Mouse (Mus musculus): ENCODE data around the gene Lamp1.
A peak's percentile ranks its signal among the peaks of the same experiment; 100 is the strongest.

Lamp1 gene

DNA sequence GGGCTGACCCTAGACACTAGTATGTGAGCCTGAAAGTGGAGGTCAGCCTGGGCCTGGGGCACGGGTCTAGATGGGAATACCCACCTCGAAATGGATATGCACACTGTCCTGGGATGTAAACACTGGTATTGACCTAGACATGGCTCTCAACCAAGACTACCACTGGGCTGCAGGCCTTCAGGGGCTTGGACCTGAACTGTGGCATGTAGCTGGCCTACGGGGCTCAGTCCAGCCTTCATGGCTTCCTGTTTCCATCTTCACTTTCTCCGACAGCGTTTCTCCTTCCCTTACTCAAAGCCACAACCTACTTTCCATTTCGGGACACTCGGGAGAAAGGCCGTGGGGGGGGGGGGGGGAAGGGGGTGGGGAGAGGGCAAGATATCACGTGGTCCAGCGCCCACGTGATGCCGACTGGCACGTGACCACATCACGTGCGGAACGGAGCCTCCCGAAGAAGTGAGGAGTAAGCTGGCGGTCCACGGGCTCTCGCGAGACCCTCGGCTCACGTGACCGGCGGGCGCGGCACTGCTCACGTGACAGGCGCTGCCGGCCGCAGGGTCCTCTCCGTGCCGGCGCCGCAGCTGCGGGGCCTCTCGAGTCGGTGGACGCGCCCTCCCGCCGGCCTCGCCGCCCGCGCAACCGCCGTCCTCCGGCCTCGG is at the start of gene Lamp1:
Lamp1 (plus strand) TSS at position 444 of the 659 bp plus-strand sequence.
- DNase-seq (ENCODE audit: low read depth) = peak; percentile 91

DNA sequence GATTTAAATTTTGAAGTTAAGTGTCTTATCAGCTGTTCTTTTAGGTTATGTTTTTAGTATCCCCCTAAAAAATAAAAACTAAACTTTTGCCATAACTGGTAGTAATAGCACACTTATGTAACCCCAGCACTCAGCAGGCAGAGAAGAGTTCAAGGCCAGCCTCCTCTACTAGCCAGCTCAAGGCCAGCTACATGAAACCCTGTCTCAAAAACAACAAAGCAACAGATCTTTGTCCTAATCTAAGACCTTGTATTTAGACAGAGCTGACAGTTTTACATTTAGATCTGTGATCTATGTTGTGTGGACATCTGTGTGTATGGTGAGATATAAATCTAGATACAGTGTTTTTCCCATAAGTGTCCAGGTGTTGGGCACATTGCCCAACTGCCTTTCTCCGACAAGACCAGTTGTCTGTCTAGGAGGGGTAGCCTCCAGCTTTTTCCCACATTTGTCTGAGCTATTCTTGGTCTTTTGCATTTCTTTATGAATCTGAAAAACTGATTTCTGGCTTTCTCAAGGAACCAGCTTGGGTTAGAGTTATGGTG is 49.5 kb upstream of the Lamp1 start:
- no peak for DNase-seq (ENCODE audit: low read depth)

DNA sequence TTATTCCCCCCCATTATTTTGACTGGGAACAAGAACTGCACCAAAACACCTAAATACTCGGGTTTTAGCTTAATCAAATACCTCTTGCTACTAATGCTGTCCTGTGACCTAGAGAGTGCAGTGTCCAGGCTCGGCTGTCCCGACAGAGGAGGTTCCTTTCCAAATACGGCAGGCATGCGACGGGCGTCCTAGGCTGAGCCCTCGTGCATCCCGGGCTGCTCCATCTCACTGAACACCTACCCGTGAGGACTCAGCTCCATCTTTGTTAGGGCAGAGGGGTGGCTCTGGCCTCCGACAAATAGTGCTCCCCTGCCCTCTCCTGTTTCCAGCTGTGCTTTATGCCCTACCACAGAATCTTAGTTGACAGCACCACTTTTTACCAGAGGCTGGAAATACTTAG is 47.0 kb upstream of the Lamp1 start:
- no peak for DNase-seq (ENCODE audit: low read depth)

DNA sequence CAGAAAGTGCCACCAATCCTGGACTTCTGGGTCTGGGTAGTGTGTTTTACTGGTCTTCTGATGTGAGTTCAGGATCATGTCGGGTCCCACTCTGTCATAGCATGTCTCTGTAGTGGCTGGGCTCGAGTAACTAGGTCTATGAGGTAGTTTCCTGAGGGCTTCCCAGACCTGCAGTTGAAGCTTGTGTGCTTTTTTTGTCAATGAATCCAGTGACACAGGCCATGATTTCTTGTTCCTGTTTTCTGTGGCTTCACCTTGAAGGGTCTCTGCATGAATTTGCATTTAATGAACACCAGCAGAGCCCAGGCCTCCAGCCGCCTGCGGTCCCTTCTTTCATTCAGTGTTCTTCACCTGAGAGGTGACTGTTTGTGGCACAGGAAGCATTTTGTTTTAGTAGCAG is 45.7 kb upstream of the Lamp1 start:
- DNase-seq (ENCODE audit: low read depth) = no peak

DNA sequence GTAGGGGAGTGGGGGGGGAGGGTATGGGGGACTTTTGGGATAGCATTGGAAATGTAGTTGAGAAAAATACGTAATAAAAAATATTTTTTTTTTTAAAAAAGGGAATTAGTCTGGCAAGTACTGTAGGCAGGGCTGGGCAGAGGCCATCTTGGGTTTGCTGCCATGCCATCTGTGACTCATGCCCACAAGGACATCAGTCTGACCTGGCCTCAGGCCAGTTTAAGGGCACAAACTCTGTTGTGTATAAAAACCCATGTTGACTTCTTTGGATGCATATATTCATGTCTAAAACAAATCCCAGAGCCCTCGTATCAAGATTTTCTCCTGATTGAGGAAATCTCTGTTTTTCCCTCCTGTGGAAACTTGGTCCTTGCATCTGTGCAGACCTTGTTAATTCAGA is 41.9 kb upstream of the Lamp1 start:
- no peak for DNase-seq (ENCODE audit: low read depth)

DNA sequence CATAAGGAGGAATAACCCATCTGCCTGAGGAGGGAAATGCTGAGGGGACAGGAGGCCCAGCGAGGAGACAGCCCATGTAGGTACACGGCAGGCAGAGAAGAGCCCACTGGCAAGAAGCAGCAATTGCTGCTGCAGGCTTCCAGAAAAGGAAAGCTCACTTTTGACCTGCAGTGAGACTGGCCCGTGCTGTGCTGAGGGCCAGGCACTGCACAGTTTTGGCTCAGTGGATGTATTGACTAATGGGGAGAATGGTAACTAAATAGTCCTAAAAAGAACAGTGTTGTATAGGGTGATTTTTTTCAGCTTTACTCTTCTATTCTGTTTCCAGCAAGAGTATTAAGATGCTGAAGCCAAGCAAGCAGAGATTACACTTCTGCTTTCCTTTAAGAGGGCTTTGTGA is 40.4 kb upstream of the Lamp1 start:
- DNase-seq (ENCODE audit: low read depth) = no peak

DNA sequence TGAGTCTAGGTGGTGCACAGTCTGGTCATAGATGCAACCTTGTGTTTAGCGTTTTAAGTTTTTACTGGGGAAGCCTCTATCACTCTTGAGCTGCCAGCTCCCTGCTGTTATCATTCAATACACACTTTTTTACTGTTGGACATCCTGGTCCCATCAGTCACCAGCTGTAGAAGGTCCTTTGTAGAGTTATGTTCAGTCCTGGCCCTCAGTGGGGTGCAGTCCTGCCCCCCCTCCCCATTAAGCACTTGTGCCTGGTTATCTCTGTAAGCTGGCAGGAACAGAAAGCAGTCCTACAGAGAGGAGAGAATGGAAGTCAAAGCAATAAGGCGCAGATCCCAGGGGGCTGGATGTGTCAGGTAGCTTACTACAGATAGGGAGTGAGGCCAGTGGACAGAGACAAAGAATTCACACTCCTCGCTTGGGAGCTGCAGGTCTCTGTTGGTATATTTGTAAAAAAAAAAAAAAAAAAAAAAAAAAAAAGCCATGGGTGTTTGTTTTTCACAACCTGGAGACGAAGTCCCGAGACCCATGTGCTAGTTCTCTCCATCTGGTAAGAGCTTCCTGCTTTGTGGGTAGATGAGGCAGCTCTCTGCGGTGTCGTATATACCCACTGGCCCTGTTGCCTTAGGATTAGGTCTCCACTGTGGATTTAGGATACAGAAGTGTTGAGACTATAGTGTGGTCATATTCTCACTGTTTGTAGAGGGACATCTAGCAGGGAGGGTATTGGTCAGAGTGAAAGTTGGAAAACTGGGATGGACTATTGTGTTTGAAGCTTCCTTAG is 37.9 kb upstream of the Lamp1 start:
- no peak for DNase-seq (ENCODE audit: low read depth)

DNA sequence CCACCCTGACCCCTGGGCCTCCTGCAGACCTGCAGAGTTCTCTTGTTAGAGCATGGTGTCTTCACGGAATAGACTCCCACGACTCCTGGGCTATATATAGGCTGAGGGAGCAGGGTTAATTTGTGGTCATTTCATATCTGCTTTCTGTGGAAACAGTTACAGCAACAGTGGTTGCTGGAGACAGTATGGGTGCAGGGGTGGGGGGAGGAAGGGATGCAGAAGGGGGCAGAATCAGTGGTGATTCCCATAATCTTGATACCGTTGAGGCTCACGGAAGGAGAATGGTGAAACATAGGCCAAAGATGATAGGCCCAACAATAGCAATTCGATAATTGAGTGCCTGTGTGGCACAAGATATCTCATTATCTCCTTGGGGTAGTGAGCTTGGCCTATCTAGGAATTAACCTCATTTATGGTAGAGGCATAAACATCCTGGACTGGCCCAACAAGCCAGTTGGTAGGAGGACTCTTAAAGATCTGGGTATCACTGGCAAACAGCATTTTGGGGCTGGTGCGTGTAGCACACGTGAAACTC is 36.0 kb upstream of the Lamp1 start:
- no peak for DNase-seq (ENCODE audit: low read depth)

DNA sequence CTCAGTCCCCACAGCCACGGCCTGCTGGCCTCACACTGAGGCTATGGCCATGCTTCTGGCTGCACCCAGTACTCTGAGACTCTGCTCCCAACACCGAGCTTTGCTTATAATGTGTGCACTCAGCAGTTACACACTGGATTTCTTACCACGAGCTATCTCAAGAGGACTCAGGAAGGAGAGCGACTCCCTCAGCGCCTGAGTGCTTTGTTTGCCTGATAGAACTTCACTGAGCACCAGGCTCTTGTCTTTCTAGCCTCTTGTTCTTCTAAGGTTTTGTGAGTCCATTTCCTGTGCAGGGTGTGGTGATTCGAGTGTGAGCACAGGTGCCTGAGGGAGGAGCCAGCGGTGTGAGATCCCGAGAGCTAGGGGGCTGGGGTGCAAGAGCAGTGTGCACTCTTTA is 34.1 kb upstream of the Lamp1 start:
- no peak for DNase-seq (ENCODE audit: low read depth)

DNA sequence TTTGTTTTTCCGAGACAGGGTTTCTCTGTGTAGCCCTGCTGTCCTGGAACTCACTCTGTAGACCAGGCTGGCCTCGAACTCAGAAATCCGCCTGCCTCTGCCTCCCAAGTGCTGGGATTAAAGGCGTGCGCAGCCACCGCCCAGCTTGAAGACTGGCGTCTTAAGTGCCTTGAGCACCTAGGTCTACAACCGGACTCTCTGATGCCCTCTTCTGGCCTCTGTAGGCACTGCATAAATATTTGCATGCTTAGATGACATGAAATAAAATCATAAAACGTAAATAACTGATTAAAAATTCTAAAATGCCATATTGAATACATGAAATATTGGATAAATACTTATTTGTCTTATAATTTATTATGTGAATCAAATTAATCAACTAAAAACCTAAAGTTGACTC is 26.7 kb upstream of the Lamp1 start:
- peak; percentile 64 for DNase-seq (ENCODE audit: low read depth)

DNA sequence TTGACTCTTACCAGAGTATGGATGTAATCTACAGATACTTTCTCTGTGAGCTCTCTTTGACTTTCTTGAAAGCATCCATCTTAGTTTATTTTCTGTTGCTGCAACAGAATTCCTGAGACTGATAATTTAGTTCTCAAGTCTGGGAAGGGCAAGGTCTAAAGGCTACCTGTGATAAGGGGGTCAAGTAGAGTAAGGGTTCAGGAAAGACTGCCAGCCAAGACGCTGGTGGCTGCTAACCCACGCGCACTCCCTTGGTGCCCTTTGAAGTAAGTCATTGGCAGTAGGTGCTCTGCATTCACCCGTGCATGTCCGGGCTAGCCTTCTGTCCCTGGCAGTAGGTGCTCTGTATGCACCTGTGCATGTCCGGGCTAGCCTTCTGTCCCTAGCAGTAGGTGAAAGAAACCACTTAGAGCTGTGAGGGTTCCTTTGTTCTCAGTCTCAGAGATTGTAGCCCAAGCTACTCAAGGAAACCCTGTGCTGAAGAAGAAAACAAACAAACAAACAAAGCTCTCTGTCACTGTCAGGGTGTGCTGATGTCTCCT is 19.2 kb upstream of the Lamp1 start:
- DNase-seq (ENCODE audit: low read depth) = no peak

DNA sequence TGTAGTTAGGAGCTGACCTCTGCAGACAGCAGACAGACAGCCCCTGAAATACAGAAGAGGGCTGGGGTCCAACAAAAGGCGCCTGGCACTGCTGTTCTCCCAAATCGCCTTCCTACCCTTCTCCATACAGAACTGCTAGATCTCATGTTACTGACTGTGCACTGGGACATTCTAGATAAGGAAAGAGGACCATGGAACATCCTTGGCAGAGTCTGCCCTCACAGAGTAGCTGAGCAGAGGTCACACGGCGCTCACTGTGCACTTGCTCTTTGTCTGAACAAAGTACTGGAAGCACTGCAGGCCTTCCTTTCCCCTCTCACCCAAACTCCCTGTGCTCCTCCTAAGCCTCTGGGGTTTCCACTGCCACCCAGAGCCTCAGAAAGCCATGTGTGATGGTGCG is 17.3 kb upstream of the Lamp1 start:
- no peak for DNase-seq (ENCODE audit: low read depth)

DNA sequence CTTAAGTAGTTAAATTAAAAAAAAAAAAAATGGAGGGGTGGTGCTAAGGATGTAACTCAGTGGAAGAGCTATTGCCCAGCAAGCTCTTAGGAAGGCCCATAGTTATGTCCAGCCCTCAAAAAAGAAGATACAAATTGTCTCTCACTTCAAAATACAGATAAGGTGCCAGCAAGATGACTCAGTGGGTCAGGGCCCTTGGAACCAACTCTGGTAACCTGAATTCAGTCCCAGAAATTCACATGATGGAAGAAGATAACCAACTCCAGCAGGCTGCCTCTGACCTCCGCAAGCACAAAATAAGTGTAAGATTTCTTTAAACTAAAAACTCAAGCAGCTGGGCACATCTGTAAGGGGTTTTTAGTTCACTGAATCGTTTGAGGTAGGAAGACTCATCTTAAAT is 10.5 kb upstream of the Lamp1 start:
- DNase-seq (ENCODE audit: low read depth) = no peak

DNA sequence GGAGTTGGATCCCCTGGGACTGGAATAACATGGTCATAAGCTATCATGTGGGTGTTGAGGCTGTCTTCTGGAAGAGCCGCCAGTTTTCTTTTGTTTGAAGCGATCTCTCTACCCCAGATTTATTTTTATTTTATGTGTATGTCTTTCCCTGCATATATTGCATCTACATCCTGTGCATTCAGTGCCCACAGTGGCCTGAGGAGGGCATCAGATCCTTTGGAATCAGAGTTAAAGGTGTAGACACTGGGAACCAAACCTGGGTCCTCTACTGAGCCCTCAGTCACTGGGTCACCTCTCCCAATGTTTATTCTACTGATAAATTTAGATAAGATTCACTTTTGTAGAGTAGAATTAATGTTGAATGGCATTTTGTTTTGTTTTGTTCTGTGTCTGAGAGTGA is 9.7 kb upstream of the Lamp1 start:
- no peak for DNase-seq (ENCODE audit: low read depth)

DNA sequence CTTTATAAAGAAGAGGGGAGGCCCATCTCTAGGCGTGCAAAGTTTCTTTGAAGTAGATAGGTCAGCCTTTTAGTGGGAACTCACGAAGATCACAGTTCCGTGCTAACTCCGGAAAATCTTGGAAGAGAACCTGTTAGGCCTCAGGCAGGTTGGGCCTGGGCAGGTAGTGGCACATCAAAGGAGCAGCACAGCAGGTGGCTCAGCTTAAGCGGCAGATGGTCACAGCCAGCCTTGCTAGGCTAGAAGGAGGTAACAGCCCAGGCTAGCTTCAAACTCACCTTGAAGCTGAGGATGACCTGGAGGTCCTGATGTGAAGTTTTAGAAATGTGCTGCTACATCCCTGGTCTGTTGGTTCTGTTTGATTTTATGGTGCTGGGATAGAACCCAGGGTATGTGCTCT is 9.1 kb upstream of the Lamp1 start:
- no peak for DNase-seq (ENCODE audit: low read depth)

DNA sequence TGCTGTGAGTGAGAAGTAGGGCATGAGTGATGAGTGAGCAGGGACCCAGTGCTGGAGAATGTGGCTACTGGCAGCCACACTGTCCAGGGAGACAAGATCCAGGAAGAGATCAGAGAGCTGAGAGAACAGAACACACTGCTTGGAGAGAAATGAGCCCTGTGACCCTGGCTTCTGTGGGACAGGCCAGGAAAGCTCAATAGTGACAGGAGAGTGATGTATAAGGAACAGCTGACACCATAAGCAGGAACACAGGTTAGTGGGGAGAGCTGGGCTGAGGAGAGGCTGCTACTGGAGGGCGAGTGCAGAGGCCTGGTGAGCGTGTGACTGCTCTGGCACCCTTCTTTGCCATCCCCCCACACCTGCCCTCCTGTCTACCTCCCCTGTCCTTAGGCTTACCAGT is 8.0 kb upstream of the Lamp1 start:
- DNase-seq (ENCODE audit: low read depth) = no peak

DNA sequence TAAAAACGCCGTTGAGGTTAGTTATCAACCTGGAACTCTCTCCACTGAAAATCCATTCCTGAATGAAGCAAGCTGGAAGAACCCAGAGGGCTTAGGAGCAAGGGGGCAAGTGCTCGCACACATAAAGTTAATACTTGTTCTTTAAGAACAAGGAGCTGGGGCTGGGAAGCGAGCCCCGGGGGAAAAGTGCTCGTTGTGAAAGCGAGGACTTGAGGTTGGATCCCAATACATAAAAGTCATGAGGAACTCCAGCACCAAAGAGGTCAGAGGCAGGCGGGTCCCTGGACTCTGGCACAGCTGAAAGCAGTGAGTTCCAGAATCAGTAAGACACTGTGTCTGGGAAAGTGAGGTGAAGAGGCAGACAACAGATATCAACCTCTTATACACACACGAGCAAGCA is 4.9 kb upstream of the Lamp1 start:
- DNase-seq (ENCODE audit: low read depth) = no peak

DNA sequence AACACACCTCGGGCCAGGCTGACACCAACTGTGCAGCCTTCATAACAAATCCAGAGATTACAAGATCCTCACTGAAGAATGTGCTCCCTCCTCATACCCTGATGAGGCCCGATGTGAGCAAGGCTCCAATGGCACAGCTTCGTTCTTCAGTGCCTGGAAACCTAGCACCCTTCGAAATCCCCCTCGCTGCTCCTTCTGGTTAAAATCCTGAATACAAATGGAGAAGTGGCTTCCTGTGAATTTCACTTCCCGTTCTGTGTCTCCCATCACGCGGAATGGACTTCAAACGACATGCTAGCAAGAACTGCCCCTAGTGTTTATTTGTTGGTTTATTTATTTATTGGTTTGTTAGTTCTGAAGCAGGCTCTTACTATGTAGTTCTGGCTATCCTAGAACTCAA is 3.6 kb upstream of the Lamp1 start:
- DNase-seq (ENCODE audit: low read depth) = no peak

DNA sequence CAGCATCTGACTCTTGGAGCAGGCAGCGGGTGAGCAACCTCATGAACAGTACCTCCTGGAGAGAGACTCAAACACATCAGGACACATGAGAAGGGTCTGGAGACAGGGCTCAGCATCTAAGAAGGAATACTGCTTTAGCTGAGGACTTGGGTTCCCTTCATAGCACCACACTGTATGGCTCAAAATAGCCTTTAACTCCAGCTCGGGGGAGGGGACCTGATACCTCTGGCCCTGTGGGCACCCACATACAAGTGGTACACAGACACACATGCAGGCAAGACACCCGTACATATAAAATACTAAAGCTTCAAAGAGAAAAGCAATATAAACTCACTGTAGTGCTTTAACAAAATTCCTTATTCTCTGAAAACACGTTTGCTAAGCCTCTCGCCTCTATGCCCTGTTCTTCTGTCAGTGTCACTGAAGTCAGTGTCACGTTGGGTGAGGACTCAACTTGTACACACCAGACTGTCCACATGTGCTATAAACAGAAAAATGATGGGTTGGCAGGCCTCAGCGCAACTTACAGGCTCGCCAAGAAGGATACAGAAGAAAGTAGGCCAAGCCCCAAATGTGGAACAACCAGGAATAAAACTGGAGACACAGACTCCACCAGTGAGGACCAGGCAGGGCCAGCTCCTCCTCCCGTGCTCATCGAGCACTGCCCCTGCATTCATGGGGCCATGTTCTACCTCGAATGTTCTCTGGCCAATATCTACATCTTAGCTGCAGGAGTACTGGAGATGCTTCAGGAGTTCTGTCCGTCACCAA is 2.4 kb upstream of the Lamp1 start:
- DNase-seq (ENCODE audit: low read depth) = no peak

DNA sequence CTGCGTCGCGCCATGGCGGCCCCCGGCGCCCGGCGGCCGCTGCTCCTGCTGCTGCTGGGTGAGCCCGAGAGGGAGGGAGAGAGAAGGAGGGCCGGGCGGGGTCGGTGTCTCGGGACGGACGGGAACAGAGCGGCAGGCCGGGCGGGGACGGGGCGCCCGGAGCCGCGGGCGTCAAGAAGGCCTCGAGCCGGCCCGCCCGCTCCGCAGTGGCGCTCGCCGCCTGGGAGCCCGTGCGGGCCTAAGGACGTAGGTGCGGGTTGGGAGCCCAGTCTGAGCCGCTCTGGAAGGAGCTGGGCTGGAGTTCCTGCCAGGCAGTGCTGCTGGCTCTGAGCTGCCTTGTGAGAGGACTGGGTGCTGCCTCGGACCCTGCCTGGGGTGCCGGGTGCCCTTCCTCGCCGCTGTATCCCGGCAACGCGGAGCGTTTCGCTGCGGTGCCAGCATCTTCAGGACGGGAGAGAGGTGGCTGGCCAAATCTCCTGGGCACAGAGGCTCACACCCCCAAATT is 468 bp downstream of the Lamp1 start:
- DNase-seq (ENCODE audit: low read depth) = no peak

DNA sequence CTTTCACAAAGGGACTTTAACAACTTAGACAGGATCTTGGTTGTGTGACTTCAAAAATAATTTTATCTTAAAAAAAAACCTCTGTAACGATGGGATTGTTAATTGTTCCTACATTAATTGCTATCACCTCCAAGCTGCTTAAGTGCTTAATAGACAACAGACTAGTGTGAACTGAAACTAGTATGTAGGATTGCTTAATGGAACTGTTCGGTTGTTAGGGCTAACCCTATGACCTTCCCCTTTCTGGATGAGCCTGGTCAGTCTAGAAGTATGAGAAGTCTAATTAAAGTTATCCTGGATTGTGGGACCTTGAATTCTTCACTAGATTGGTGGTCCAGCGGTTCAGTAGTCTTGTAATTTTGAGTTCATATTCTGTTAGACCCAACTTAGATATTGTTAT is 1.7 kb downstream of the Lamp1 start:
- no peak for DNase-seq (ENCODE audit: low read depth)

DNA sequence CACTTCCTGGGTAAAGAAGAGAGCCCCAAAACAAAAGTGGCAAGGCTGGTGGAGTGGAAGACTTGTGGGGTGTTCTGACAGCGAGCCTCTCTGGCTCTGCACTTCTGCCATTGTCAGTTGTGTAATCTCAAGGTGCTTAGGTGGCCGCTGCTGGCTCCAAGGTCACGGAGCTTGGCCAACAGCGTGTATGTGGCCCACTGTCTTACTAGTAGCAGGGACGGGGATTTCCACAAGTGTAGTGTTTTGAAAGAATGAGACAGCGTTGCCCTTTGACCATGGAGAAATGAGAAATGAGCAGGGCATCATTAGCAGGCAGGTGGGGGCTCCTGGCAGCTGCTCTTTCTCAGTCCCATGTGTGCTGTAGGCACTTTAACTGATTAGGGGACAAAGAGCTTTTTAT is 3.1 kb downstream of the Lamp1 start:
- DNase-seq (ENCODE audit: low read depth) = no peak
